Mouse (Mus musculus): ENCODE data around the gene Atpaf1. TPM values are rescaled to one million over a fixed set of nuclear protein-coding genes. Genes with fewer than 3 reads are reported as not detected.

Atpaf1 gene
- polyA plus RNA-seq, 1 experiment from 2014 or later = 38.6 TPM

DNA sequence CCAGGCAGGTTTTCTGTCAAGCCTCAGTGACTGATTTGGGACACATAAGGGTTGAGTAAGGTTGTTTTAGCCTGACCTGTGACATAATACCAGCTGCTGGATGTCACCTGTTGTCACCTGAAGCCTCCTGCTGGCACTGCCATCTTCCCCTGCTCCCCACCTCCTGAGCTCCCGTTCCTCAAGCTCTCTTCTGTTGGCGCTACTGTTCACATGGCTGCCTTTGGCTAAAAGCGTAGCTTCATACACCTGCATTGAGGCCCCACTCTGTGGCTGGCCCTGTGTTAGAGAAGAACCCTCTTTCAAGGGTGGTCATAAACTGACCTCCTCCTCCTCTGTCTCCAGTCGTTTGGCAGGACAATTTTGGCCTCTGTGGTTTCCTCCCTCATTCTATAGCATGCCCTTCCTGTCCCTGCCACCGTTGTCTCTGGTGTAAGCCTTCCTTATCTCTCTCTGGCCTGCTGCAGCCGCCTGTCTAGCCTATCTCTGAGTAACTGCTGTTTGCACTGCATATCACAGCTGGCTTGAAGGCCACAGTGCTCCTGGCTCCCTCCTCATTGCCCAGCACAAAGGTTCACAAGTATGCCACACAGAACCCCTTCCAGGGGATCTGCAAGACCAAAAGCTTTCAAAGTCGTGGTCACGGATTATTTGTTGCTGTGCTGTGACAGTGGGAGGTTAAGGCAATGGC, 64.5 kb downstream of the Atpaf1 start:
- no peak for ATAC-seq
- Histone ChIP-seq H3K27me3 (ENCODE audit: control insufficient read depth, insufficient read depth, low read depth, low read length) (no peaks in the 10 kb centered on the region), H3K4me1 (ENCODE audit: control insufficient read depth, insufficient read depth, low read length) (no peaks in the 10 kb centered on the region), H3K27ac (ENCODE audit: low read length) (no peak overlapping the region), H3K36me3 (ENCODE audit: control insufficient read depth, insufficient read depth, low read length) (no peaks in the 10 kb centered on the region), H3K4me2 (ENCODE audit: low read length) (no peak overlapping the region), H3K4me3 (ENCODE audit: low read depth, low read length) (no peak overlapping the region), H3K9ac (ENCODE audit: low read depth, low read length) (no peak overlapping the region), H3K9me3 (replicated peaks; ENCODE audit: control insufficient read depth, low read length, poor library complexity, severe bottlenecking) (no peaks in the 10 kb centered on the region)
- WGBS = 72% methylated on average over 8 of the region's 8 CpGs

DNA sequence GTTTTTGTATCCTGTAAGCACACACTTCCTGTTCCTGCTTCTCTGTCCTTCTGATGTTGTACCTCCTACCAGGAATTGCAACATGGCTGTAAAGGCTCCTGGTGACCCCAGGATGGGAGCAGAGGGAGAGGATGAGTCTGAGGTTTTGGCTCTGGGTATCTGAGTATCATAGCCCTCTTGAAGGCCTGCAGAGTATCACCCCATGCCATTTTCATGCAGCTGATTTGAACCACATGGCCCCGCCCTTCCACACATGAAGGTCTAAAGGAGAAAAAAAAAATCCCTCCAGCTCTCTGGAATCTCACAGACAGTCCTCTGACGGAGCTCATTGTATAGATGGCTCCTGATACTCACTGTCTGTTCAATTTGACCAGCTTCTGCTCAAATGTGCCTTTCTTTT, 65.5 kb downstream of the Atpaf1 start:
- Histone ChIP-seq H3K9ac (ENCODE audit: low read depth, low read length) (no peak overlapping the region), H3K4me3 (ENCODE audit: low read depth, low read length) (no peak overlapping the region), H3K36me3 (ENCODE audit: control insufficient read depth, insufficient read depth, low read length) (no peaks in the 10 kb centered on the region), H3K27ac (ENCODE audit: low read length) (no peak overlapping the region), H3K9me3 (replicated peaks; ENCODE audit: control insufficient read depth, low read length, poor library complexity, severe bottlenecking) (no peaks in the 10 kb centered on the region), H3K4me1 (ENCODE audit: control insufficient read depth, insufficient read depth, low read length) (peaks cover 3% of the 10 kb centered on the region), H3K27me3 (ENCODE audit: control insufficient read depth, insufficient read depth, low read depth, low read length) (no peaks in the 10 kb centered on the region), H3K4me2 (ENCODE audit: low read length) (no peak overlapping the region)
- ATAC-seq = no peak
- WGBS = 88% methylated on average over 2 of the region's 2 CpGs

GRCm38 (mm10) chr4:115850631-115851030, 66.0 kb downstream of the Atpaf1 start:
- H3K4me2 ChIP-seq (ENCODE audit: low read length) = no peak overlapping the region
- peaks cover 8% of the 10 kb centered on the region for H3K4me1 ChIP-seq (ENCODE audit: control insufficient read depth, insufficient read depth, low read length)
- H3K36me3 ChIP-seq (ENCODE audit: control insufficient read depth, insufficient read depth, low read length) = no peaks in the 10 kb centered on the region
- H3K4me3 ChIP-seq (ENCODE audit: low read depth, low read length) = no peak overlapping the region
- no peak overlapping the region for H3K27ac ChIP-seq (ENCODE audit: low read length)
- 66% methylated on average over 2 of the region's 2 CpGs for WGBS
- H3K9ac ChIP-seq (ENCODE audit: low read depth, low read length) = no peak overlapping the region
- no peak for ATAC-seq
- H3K27me3 ChIP-seq (ENCODE audit: control insufficient read depth, insufficient read depth, low read depth, low read length) = no peaks in the 10 kb centered on the region
- H3K9me3 ChIP-seq (replicated peaks; ENCODE audit: control insufficient read depth, low read length, poor library complexity, severe bottlenecking) = no peaks in the 10 kb centered on the region

DNA sequence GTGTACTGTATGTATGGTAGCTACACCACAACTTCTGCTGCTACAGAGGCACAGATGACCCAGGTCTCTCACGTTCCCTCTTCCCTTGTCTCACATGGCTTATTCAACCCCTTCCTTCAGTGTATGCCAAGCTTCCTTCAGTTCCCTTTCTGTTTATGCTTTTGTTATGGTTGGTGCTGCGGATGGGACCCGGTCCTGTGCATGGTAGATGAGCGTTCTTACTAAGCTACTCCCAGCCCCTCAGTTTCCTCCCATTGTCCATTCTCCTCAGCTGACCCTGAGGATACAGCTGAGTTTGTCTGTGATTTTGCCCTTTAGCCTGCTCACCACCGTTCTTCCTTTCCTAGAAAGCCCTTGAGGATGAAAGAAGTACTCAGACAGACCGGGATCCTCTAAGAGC, 67.0 kb downstream of the Atpaf1 start:
- WGBS = 86% methylated on average over 6 of the region's 6 CpGs
- no peak for ATAC-seq
- no peak overlapping the region for H3K9ac ChIP-seq (ENCODE audit: low read depth, low read length)

DNA sequence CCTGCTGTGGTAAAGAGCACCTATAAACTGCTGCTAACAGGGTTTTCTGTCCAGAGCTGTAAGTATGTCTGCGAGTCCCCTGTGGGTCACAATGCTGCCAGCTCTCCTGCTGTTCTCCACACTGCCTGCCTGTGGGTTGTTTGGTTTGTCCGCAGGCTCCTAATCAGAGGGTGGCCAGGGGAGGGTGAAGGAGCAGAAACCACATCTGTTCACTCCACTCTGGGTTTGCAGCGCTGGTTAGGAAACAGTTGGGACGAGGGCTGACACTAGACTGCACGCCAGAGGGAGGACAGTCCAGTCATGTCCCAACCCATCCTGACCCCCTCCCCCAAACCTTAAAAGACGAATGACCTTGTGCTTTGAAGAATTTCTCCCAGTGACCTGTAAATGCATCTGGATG, 70.5 kb downstream of the Atpaf1 start:
- H3K4me3 ChIP-seq (ENCODE audit: low read depth, low read length) = no peak overlapping the region
- peak overlapping the region; percentile 73 for H3K27ac ChIP-seq (ENCODE audit: low read length)
- H3K36me3 ChIP-seq (ENCODE audit: control insufficient read depth, insufficient read depth, low read length) = no peaks in the 10 kb centered on the region
- no peaks in the 10 kb centered on the region for H3K27me3 ChIP-seq (ENCODE audit: control insufficient read depth, insufficient read depth, low read depth, low read length)
- H3K9ac ChIP-seq (ENCODE audit: low read depth, low read length) = 0 out of 2 replicates have a peak overlapping the region, but pooled peaks have one; percentile 4
- ATAC-seq = no peak
- no peak overlapping the region for H3K4me2 ChIP-seq (ENCODE audit: low read length)
- H3K4me1 ChIP-seq (ENCODE audit: control insufficient read depth, insufficient read depth, low read length) = peaks cover 22% of the 10 kb centered on the region
- WGBS = 52% methylated on average over 6 of the region's 6 CpGs
- no peaks in the 10 kb centered on the region for H3K9me3 ChIP-seq (replicated peaks; ENCODE audit: control insufficient read depth, low read length, poor library complexity, severe bottlenecking)

More for the DNA sequence above, 67.0 kb downstream of the Atpaf1 start:
- Histone ChIP-seq H3K4me1 (ENCODE audit: control insufficient read depth, insufficient read depth, low read length) (peaks cover 18% of the 10 kb centered on the region), H3K4me3 (ENCODE audit: low read depth, low read length) (no peak overlapping the region), H3K27ac (ENCODE audit: low read length) (no peak overlapping the region), H3K9me3 (replicated peaks; ENCODE audit: control insufficient read depth, low read length, poor library complexity, severe bottlenecking) (no peaks in the 10 kb centered on the region), H3K36me3 (ENCODE audit: control insufficient read depth, insufficient read depth, low read length) (no peaks in the 10 kb centered on the region), H3K27me3 (ENCODE audit: control insufficient read depth, insufficient read depth, low read depth, low read length) (no peaks in the 10 kb centered on the region), H3K4me2 (ENCODE audit: low read length) (no peak overlapping the region)

DNA sequence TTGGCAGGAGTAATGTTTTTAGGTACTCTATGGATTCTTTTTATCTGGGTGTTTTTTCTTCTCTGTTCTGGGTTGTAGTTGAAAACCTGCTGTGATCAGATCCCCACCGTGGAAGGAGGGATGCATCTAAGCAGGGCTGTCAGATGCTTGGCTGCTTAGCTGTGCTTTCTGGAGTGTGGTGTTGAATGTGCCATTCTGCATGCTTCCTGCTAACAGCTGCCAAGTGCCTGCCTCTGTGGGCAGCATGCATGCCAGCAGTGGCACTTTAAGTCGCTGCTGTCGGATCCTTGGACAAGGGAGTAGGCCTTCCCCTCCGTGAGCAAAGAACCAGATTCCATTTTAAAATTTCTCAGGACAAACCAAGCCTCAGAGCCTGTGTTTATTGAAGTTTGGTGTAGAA, 71.0 kb downstream of the Atpaf1 start:
- Histone ChIP-seq H3K4me2 (ENCODE audit: low read length) (no peak overlapping the region), H3K9me3 (replicated peaks; ENCODE audit: control insufficient read depth, low read length, poor library complexity, severe bottlenecking) (no peaks in the 10 kb centered on the region)

DNA sequence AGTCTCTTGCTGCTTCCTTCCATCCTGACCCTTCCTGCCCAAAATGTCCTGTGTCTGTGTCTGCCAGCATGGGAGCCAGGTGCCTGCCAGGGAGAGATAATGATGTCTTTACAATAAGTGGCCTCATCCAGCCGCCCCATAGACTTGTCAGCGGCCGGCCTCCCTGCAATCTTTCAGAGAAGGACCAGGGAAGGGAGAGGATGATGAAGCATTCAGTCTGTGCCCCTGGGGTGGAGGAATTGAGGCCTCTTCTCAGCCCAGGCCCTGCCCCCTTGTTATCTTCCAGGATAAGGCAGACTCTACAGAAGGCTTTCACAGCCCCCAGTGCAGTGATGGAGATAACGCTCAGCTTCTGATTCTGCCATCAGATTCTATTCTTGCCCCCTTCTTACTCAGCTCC, 71.7 kb downstream of the Atpaf1 start:
- 26% methylated on average over 4 of the region's 4 CpGs for WGBS
- H3K9ac ChIP-seq (ENCODE audit: low read depth, low read length) = peak overlapping the region; percentile 37; the same call in 1 of the 2 replicates

More for the DNA sequence above, 71.0 kb downstream of the Atpaf1 start:
- ATAC-seq = peak; percentile 46
- Histone ChIP-seq H3K27me3 (ENCODE audit: control insufficient read depth, insufficient read depth, low read depth, low read length) (no peaks in the 10 kb centered on the region), H3K27ac (ENCODE audit: low read length) (peak overlapping the region; percentile 73), H3K9ac (ENCODE audit: low read depth, low read length) (0 out of 2 replicates have a peak overlapping the region, but pooled peaks have one; percentile 4), H3K4me3 (ENCODE audit: low read depth, low read length) (no peak overlapping the region), H3K4me1 (ENCODE audit: control insufficient read depth, insufficient read depth, low read length) (peaks cover 22% of the 10 kb centered on the region), H3K36me3 (ENCODE audit: control insufficient read depth, insufficient read depth, low read length) (no peaks in the 10 kb centered on the region)
- WGBS = 30% methylated on average over 4 of the region's 4 CpGs

GRCm38 (mm10) chr4:115857293-115857883, 72.8 kb downstream of the Atpaf1 start:
- WGBS = 76% methylated on average over 9 of the region's 9 CpGs
- Histone ChIP-seq H3K9me3 (replicated peaks; ENCODE audit: control insufficient read depth, low read length, poor library complexity, severe bottlenecking) (no peaks in the 10 kb centered on the region), H3K9ac (ENCODE audit: low read depth, low read length) (no peak overlapping the region), H3K4me2 (ENCODE audit: low read length) (no peak overlapping the region), H3K27me3 (ENCODE audit: control insufficient read depth, insufficient read depth, low read depth, low read length) (no peaks in the 10 kb centered on the region), H3K4me3 (ENCODE audit: low read depth, low read length) (no peak overlapping the region), H3K4me1 (ENCODE audit: control insufficient read depth, insufficient read depth, low read length) (peaks cover 22% of the 10 kb centered on the region), H3K27ac (ENCODE audit: low read length) (no peak overlapping the region), H3K36me3 (ENCODE audit: control insufficient read depth, insufficient read depth, low read length) (no peaks in the 10 kb centered on the region)
- no peak for ATAC-seq

More for the DNA sequence above, 71.7 kb downstream of the Atpaf1 start:
- Histone ChIP-seq H3K27ac (ENCODE audit: low read length) (peak overlapping the region; percentile 73), H3K4me3 (ENCODE audit: low read depth, low read length) (no peak overlapping the region), H3K4me1 (ENCODE audit: control insufficient read depth, insufficient read depth, low read length) (peaks cover 22% of the 10 kb centered on the region), H3K4me2 (ENCODE audit: low read length) (no peak overlapping the region), H3K9me3 (replicated peaks; ENCODE audit: control insufficient read depth, low read length, poor library complexity, severe bottlenecking) (no peaks in the 10 kb centered on the region), H3K36me3 (ENCODE audit: control insufficient read depth, insufficient read depth, low read length) (no peaks in the 10 kb centered on the region), H3K27me3 (ENCODE audit: control insufficient read depth, insufficient read depth, low read depth, low read length) (no peaks in the 10 kb centered on the region)
- ATAC-seq = peak; percentile 8; the same call in 1 of the 2 replicates

DNA sequence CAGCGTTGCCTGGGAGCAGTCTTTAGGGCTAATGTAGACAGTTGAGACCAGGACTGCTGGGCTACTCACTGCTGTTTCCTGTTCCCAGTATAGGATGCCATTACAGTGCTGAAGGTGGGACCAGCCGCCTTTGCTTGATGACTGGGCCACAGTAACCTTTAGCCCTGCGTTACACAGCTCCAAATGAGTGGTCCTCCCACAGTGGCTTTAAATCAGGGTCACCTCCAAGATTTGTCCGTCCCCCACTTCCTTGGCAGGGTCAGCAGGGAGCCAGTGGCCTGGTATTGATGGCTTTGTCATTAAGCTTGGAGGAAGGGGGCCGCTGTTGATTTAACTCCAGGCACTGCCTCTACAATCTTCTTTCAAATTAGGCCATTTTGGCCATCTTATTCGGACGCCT, 78.7 kb downstream of the Atpaf1 start:
- Histone ChIP-seq H3K36me3 (ENCODE audit: control insufficient read depth, insufficient read depth, low read length) (no peaks in the 10 kb centered on the region), H3K27ac (ENCODE audit: low read length) (no peak overlapping the region), H3K27me3 (ENCODE audit: control insufficient read depth, insufficient read depth, low read depth, low read length) (no peaks in the 10 kb centered on the region), H3K4me1 (ENCODE audit: control insufficient read depth, insufficient read depth, low read length) (no peaks in the 10 kb centered on the region), H3K9me3 (replicated peaks; ENCODE audit: control insufficient read depth, low read length, poor library complexity, severe bottlenecking) (no peaks in the 10 kb centered on the region), H3K4me2 (ENCODE audit: low read length) (no peak overlapping the region), H3K9ac (ENCODE audit: low read depth, low read length) (no peak overlapping the region), H3K4me3 (ENCODE audit: low read depth, low read length) (no peak overlapping the region)
- no peak for ATAC-seq
- WGBS = 71% methylated on average over 7 of the region's 7 CpGs

Measured in midbrain, embryonic 16.5 days (tissue).